Mouse (Mus musculus) ovary, postnatal 10 days (tissue): ENCODE measurements around the gene Ascc2.

Experiments used
- DNase-seq: peaks from one replicate; pipeline ENCODE4 v3.0.0; 2022; ENCODE audit warnings: low spot score

Ascc2 gene

GRCm38 (mm10) chr11:4637534-4638234 is at the start of gene Ascc2:
TSS of gene Ascc2 (plus strand) at chr11:4637747.
- DNase-seq: peak; percentile 93

GRCm38 (mm10) chr11:4591811-4592210 is 45.7 kb upstream of the Ascc2 start:
- DNase-seq: no peak

- no peak for DNase-seq
Observed at GRCm38 (mm10) chr11:4593491-4593848, 44.1 kb upstream of the Ascc2 start.

GRCm38 (mm10) chr11:4593849-4594607 is 43.5 kb upstream of the Ascc2 start:
- no peak for DNase-seq

GRCm38 (mm10) chr11:4594608-4595500 is 42.7 kb upstream of the Ascc2 start, which contains the start of gene Mtmr3:
TSS of gene Mtmr3 (minus strand) at chr11:4594863.
- peak; percentile 77 for DNase-seq

- DNase-seq: no peak
Observed at GRCm38 (mm10) chr11:4598411-4598810, 39.1 kb upstream of the Ascc2 start.

GRCm38 (mm10) chr11:4599916-4600315 is 37.6 kb upstream of the Ascc2 start:
- DNase-seq: no peak

GRCm38 (mm10) chr11:4601890-4602289 is 35.7 kb upstream of the Ascc2 start:
- no peak for DNase-seq

GRCm38 (mm10) chr11:4602691-4603441 is 34.7 kb upstream of the Ascc2 start:
- no peak for DNase-seq

- no peak for DNase-seq
Observed at GRCm38 (mm10) chr11:4604441-4604840, 33.1 kb upstream of the Ascc2 start.

- no peak for DNase-seq
Observed at GRCm38 (mm10) chr11:4605414-4605813, 32.1 kb upstream of the Ascc2 start.

- no peak for DNase-seq
Observed at GRCm38 (mm10) chr11:4606541-4606940, 31.0 kb upstream of the Ascc2 start.

GRCm38 (mm10) chr11:4611904-4612303 is 25.6 kb upstream of the Ascc2 start:
- no peak for DNase-seq

- DNase-seq: no peak
Observed at GRCm38 (mm10) chr11:4620017-4620485, 17.5 kb upstream of the Ascc2 start, which contains the start of gene Gm11032. TSS of gene Gm11032 (plus strand) at chr11:4620067.

GRCm38 (mm10) chr11:4620501-4621108 is 16.9 kb upstream of the Ascc2 start:
- no peak for DNase-seq

- DNase-seq: no peak
Observed at GRCm38 (mm10) chr11:4621866-4622265, 15.7 kb upstream of the Ascc2 start.

- no peak for DNase-seq
Observed at GRCm38 (mm10) chr11:4622442-4622986, 15.0 kb upstream of the Ascc2 start.

- DNase-seq: no peak
Observed at GRCm38 (mm10) chr11:4622997-4623396, 14.6 kb upstream of the Ascc2 start.

- no peak for DNase-seq
Observed at GRCm38 (mm10) chr11:4625931-4626330, 11.6 kb upstream of the Ascc2 start.

GRCm38 (mm10) chr11:4627636-4628035 is 9.9 kb upstream of the Ascc2 start:
- DNase-seq: no peak

- no peak for DNase-seq
Observed at GRCm38 (mm10) chr11:4629861-4630280, 7.7 kb upstream of the Ascc2 start.
